Mouse (Mus musculus) liver (tissue): ENCODE results near the gene Setd5.
A peak's percentile ranks its signal among the peaks of the same experiment; 100 is the strongest.

Experiments
- DNase-seq: peaks from one replicate; pipeline ENCODE4 v3.0.0-alpha.2; 2020; ENCODE audit warnings: mixed read lengths

Gene Setd5

GRCm38 (mm10) chr6:113060892-113061563 lies 16.1 kb upstream of the Setd5 start:
- DNase-seq: no peak

GRCm38 (mm10) chr6:113062253-113062652 lies 14.9 kb upstream of the Setd5 start:
- DNase-seq: no peak

- DNase-seq: no peak
Measured at GRCm38 (mm10) chr6:113063363-113063762, 13.8 kb upstream of the Setd5 start.

DNA sequence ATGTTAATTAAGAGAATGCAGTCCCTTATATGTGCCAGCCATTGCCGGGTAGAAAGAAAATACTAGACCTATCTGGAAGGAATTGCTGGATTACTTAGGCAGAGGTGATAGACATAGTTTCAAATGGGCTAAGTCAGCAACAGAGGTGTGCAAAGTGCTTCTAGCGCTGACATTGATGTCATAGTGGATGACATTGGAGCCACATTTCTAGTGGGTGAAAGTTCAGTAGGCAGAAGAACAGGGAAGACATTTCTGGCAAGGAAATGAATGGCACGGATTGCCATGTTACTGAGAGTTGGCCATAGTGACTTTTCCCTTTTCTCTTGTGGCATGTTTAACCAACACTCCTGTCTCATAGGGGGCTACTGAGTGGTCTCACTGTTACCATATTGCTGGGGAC lies 12.0 kb upstream of the Setd5 start:
- DNase-seq: no peak

GRCm38 (mm10) chr6:113069154-113069553 lies 8.0 kb upstream of the Setd5 start:
- no peak for DNase-seq

- DNase-seq: no peak
Measured at GRCm38 (mm10) chr6:113075261-113075660, 1.9 kb upstream of the Setd5 start.

DNA sequence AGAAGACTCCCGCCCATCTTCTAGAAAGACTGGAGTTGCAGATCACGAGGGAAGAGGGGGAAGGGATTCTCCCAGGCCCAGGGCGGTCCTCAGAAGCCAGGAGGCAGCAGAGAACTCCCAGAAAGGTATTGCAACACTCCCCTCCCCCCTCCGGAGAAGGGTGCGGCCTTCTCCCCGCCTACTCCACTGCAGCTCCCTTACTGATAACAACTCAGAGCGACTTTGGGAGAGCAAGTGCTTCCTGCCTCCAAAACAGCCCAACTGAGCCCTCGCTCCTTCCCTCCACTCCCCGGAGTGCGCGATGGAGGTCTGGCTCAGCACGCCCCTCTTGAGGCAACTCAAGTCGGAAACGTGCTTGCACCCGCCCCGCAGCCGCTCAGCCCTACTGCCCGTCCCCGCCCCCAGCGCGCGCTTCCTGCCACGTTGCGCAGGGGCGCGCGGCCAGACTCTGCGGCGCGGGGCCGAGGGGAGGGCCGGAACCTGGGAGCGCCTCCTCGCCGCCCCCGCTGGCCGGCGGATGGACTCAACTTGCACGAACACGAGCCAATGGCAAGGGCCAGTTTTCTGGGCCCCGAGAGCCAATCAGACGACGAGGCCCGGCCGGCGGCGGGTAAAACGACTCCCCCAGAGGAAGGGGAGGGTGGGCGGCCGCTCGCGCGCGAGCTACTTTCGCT lies 1.0 kb upstream of the Setd5 start:
- peak; percentile 95 for DNase-seq

- no peak for DNase-seq
Measured at GRCm38 (mm10) chr6:113077569-113078030, 435 bp downstream of the Setd5 start.

GRCm38 (mm10) chr6:113078031-113078721 lies 1.0 kb downstream of the Setd5 start:
- DNase-seq: peak; percentile 75

GRCm38 (mm10) chr6:113079492-113079891 lies 2.3 kb downstream of the Setd5 start:
- DNase-seq: peak; percentile 48

GRCm38 (mm10) chr6:113082229-113082628 lies 5.1 kb downstream of the Setd5 start:
- peak; percentile 50 for DNase-seq

DNA sequence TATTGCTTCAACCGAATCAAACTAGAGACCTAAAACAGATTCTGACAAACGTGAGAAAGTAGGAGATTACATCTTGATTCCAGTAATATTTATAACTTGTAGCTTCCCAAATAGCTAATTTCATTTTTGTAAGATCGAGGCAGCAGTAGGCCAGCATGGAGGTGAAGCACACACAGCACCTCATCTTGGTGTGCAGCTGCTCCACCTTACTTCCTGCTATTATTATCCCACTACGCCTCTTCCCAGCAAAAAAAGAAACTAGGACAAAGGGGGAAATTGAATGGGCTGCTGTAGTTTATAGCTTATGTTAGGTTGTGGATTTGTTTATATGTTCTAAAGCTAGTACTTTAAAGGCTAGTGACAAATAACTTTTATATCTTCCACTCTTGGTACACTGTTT lies 7.4 kb downstream of the Setd5 start:
- no peak for DNase-seq

DNA sequence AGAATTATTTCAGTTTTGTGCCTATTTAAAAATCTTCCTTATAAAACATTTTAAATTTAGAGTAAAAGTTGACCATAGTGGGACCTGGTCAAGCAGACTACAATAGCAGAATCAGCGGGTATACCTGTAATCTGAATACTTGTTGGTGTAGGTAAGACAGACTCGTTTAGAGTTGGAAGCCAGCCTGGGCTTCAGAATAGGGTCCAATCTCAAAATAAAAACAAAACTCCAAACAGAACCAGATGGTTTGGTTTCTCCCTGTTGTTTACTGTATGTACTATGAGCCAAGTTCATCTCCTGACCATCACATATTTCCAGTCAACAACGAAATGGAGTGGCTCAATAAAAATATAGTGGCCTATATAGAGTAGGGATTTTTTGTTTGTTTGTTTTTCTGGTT lies 16.0 kb downstream of the Setd5 start:
- DNase-seq: no peak

- DNase-seq: no peak
Measured at GRCm38 (mm10) chr6:113095547-113095946, 18.4 kb downstream of the Setd5 start.

- DNase-seq: no peak
Measured at GRCm38 (mm10) chr6:113097662-113098061, 20.5 kb downstream of the Setd5 start.

DNA sequence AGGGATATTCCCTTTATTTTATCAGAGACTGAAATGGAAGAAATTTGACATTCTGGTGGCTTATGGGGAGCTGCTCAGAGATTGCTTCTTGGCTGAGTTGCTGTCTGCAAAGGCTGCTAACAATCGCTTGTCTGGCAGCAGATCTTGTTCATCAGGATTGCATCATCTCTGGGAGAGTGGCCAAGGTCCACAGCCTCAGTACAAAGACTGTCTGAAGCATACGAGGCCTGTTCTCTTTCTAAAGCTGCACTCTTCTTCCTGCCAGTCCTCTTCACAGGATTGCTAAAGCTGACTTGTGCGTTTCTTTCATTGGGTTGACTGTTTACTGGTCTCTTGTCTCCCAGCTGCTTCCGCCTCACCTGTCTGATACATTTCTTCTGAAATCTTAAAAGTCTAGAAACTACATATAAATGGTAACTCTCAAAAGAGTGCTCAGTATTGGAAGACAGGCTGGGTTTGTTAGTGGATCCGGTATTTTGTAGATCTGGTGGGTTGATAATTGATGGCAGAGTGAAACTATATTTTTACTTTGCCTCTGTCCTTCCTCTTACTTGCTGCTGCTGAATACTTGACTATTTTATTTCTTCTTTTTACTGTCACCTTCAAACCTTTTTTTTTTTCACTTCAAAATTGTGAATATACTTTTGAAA lies 22.6 kb downstream of the Setd5 start:
- DNase-seq: peak; percentile 46

- no peak for DNase-seq
Measured at GRCm38 (mm10) chr6:113102541-113102940, 25.4 kb downstream of the Setd5 start.

DNA sequence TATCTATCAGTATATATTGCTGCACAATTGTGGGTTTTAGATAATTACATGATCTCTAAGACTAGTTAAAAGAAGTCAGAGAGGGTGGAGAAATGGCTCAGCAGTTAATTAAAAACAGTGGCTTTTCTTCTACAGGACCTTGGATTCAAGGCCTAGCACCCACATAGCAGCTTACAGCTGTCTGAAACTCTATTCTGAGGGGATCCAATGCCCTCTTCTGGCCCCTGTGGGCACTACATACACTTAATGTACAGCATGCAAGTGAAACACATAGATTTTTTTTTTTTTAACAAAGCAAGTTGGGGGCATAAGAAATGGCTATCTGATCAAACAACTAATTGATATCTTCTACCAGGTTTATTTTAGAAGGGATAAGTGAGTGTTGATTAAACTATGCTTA lies 26.6 kb downstream of the Setd5 start:
- DNase-seq: peak; percentile 63

GRCm38 (mm10) chr6:113109378-113109777 lies 32.2 kb downstream of the Setd5 start:
- DNase-seq: no peak

DNA sequence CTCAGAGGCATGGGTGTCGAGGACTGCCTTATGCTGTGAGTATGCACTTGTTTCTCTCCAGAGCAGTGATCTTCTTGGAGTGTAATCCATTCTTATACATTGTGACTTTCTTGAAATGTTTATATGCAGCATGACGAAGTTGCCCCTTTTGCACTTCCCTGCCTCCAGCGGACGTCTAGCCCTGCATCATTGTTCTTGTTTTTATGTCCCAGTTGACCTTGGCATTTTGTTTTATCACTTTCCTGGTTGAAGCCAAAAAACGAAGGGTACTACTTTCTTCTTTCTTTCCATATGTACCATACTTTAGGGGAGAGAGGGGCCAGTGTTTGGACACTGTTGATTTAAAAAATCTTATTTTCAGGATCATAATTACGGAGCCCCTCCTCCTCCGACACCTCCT lies 32.8 kb downstream of the Setd5 start:
- no peak for DNase-seq

DNA sequence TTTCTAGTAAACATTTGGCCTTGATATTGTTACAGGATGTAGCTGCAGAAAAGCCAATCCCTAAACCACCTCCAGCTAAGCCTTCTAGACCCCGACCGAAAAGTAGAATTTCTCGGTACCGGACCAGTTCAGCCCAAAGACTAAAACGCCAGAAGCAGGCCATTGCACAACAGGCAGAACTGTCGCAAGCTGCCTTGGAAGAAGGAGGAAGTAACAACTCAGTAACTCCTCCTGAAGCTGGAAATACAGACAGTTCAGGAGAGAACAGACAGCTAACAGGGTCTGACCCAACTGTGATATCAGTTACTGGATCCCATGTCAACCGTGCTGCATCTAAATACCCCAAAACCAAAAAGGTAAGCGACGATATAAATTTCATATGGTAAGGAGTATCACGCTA lies 43.6 kb downstream of the Setd5 start:
- no peak for DNase-seq

DNA sequence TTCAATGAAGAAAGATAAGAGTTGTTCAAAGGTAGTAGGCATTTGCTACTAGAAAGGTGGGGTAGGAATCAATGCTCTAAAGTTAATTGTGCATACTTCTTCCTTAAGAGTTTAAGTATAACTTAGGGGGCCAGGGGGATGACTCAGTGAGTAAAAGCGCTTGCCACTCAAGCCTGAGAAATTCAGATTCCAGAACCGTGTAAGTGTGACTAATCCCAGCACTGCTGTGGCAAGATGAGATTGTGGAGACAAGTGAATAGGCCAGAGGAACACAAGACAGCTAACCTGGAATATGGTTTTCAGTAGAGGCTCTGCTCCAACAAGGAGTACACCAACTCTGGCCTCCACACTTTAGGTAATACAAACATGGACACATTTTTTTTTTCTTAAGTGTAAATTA lies 56.2 kb downstream of the Setd5 start:
- no peak for DNase-seq

GRCm38 (mm10) chr6:113141389-113142094 lies 64.4 kb downstream of the Setd5 start:
- no peak for DNase-seq
